Mouse (Mus musculus) brain, embryonic 14.5 days (tissue): ENCODE data around the gene Ndufs8. TPM values are rescaled to one million over a fixed set of nuclear protein-coding genes. Genes with fewer than 3 reads are reported as not detected.
A peak's percentile ranks its signal among the peaks of the same experiment; 100 is the strongest.

ENCODE experiments used
- DNase-seq: peaks from one replicate; pipeline ENCODE4 v3.0.0-alpha.2; 2011; ENCODE audit warnings: low read depth
- CTCF ChIP-seq: fragments of 200-500 bp; IDR thresholded peaks from 2 replicates; pipeline ENCODE4 v1.5.1; 2012; ENCODE audit warnings: inconsistent platforms, mild to moderate bottlenecking, moderate library complexity, borderline replicate concordance; ENCODE audit not compliant: insufficient read depth, insufficient read length; ENCODE audit errors: extremely low read depth
- POLR2A ChIP-seq: fragments of 200-500 bp; IDR thresholded peaks from 2 replicates; pipeline ENCODE4 v1.6.1; 2012; ENCODE audit warnings: mild to moderate bottlenecking, inconsistent platforms, borderline replicate concordance; ENCODE audit not compliant: poor library complexity, insufficient read depth, insufficient read length, severe bottlenecking; ENCODE audit errors: extremely low read depth
- polyA plus RNA-seq: library from polyadenylated mRNA; depleted of rRNA; stranded (reverse); fragments of >200 nt; gene quantifications from 2 replicates; pipeline ENCODE4 v1.2.3, GENCODE M21; 2012

Ndufs8 gene
- polyA plus RNA-seq, 1 experiment, result 184 TPM

GRCm38 (mm10) chr19:3899618-3900017 lies 13.0 kb downstream of the Ndufs8 start:
- TF ChIP-seq POLR2A, result no peak
- no peak for TF ChIP-seq CTCF
- DNase-seq, result no peak

GRCm38 (mm10) chr19:3898952-3899351 lies 13.6 kb downstream of the Ndufs8 start:
- no peak for DNase-seq
- TF ChIP-seq CTCF (no peak), POLR2A (no peak)

- DNase-seq, result no peak
- no peak for TF ChIP-seq POLR2A
- no peak for TF ChIP-seq CTCF
Observed at GRCm38 (mm10) chr19:3897557-3897956, 15.0 kb downstream of the Ndufs8 start.

- no peak for TF ChIP-seq POLR2A
- DNase-seq, result no peak
Observed at GRCm38 (mm10) chr19:3896208-3896607, 16.4 kb downstream of the Ndufs8 start.

- peak; percentile 63 for DNase-seq
- TF ChIP-seq POLR2A (no peak), CTCF (no peak)
Observed at GRCm38 (mm10) chr19:3895171-3895631, 17.4 kb downstream of the Ndufs8 start.

- TF ChIP-seq POLR2A, result no peak
- no peak for TF ChIP-seq CTCF
- DNase-seq, result no peak
Observed at GRCm38 (mm10) chr19:3894294-3894693, 18.3 kb downstream of the Ndufs8 start.

GRCm38 (mm10) chr19:3893545-3894116 lies 18.9 kb downstream of the Ndufs8 start:
- no peak for TF ChIP-seq CTCF
- TF ChIP-seq POLR2A, result no peak
- no peak for DNase-seq

GRCm38 (mm10) chr19:3890181-3890580 lies 22.4 kb downstream of the Ndufs8 start:
- TF ChIP-seq POLR2A, result no peak
- TF ChIP-seq CTCF, result peak; percentile 39; the same call in 1 of the 2 replicates
- no peak for DNase-seq

GRCm38 (mm10) chr19:3889096-3889495 lies 23.5 kb downstream of the Ndufs8 start:
- no peak for TF ChIP-seq CTCF
- no peak for TF ChIP-seq POLR2A
- DNase-seq, result no peak

- no peak for DNase-seq
Observed at GRCm38 (mm10) chr19:3884325-3884990, 28.1 kb downstream of the Ndufs8 start.

GRCm38 (mm10) chr19:3882214-3882613 lies 30.4 kb downstream of the Ndufs8 start:
- DNase-seq, result peak; percentile 31
- TF ChIP-seq CTCF, result no peak

More at GRCm38 (mm10) chr19:3884325-3884990, 28.1 kb downstream of the Ndufs8 start:
- no peak for TF ChIP-seq CTCF
- TF ChIP-seq POLR2A, result no peak
